Mouse (Mus musculus): ENCODE measurements around the gene Dck. TPM values are rescaled to one million over a fixed set of nuclear protein-coding genes. Genes with fewer than 3 reads are reported as not detected.

Dck gene
- polyA plus RNA-seq, 1 experiment from 2014 or later: 46.8 TPM

GRCm38 (mm10) chr5:88795910-88796584 is 31.3 kb downstream of the Dck start:
- Histone ChIP-seq H3K27me3 (ENCODE audit: insufficient read depth, low read length) (no peaks in the 10 kb centered on the region), H3K9me3 (ENCODE audit: low read length) (no peaks in the 10 kb centered on the region), H3K4me2 (ENCODE audit: low read depth, low read length) (peak overlapping the region; percentile 56), H3K27ac (ENCODE audit: low read depth) (peak overlapping the region; percentile 87), H3K4me1 (ENCODE audit: insufficient read depth) (peaks cover 4% of the 10 kb centered on the region; the same call in 1 of the 2 replicates), H3K36me3 (replicated peaks; ENCODE audit: insufficient read depth, low read length) (no peaks in the 10 kb centered on the region), H3K9ac (replicated peaks) (peak overlapping the region; percentile 27), H3K4me3 (ENCODE audit: low read depth, low read length) (no peak overlapping the region)
- DNase-seq (no peak), ATAC-seq (peak; percentile 37; the same call in 1 of the 2 replicates)
- no peak for TF ChIP-seq CTCF (IDR thresholded peaks at IDR 0.05; ENCODE audit: low read depth)
- no peak for TF ChIP-seq EP300 (IDR thresholded peaks at IDR 0.05; ENCODE audit: low read depth)
- 46% methylated on average over 9 of the region's 9 CpGs for WGBS (ENCODE audit: insufficient replicate concordance)

GRCm38 (mm10) chr5:88796588-88796987 is 31.8 kb downstream of the Dck start:
- Histone ChIP-seq H3K9ac (replicated peaks) (peak overlapping the region; percentile 27), H3K27ac (ENCODE audit: low read depth) (peak overlapping the region; percentile 87), H3K27me3 (ENCODE audit: insufficient read depth, low read length) (no peaks in the 10 kb centered on the region), H3K4me3 (ENCODE audit: low read depth, low read length) (no peak overlapping the region), H3K9me3 (ENCODE audit: low read length) (no peaks in the 10 kb centered on the region), H3K36me3 (replicated peaks; ENCODE audit: insufficient read depth, low read length) (no peaks in the 10 kb centered on the region), H3K4me1 (ENCODE audit: insufficient read depth) (peaks cover 4% of the 10 kb centered on the region; the same call in 1 of the 2 replicates), H3K4me2 (ENCODE audit: low read depth, low read length) (peak overlapping the region; percentile 56)
- TF ChIP-seq EP300 (IDR thresholded peaks at IDR 0.05; ENCODE audit: low read depth) (no peak), CTCF (IDR thresholded peaks at IDR 0.05; ENCODE audit: low read depth) (no peak)
- peak; percentile 51 for DNase-seq
- ATAC-seq: peak; percentile 95
- 52% methylated on average over 11 of the region's 11 CpGs for WGBS (ENCODE audit: insufficient replicate concordance)

GRCm38 (mm10) chr5:88797121-88797520 is 32.3 kb downstream of the Dck start:
- peak; percentile 81 for ATAC-seq
- Histone ChIP-seq H3K4me3 (ENCODE audit: low read depth, low read length) (no peak overlapping the region), H3K9me3 (ENCODE audit: low read length) (no peaks in the 10 kb centered on the region), H3K27ac (ENCODE audit: low read depth) (peak overlapping the region; percentile 87), H3K36me3 (replicated peaks; ENCODE audit: insufficient read depth, low read length) (no peaks in the 10 kb centered on the region), H3K9ac (replicated peaks) (0 out of 2 replicates have a peak overlapping the region, but pooled peaks have one; percentile 26), H3K27me3 (ENCODE audit: insufficient read depth, low read length) (no peaks in the 10 kb centered on the region), H3K4me1 (ENCODE audit: insufficient read depth) (peaks cover 4% of the 10 kb centered on the region; the same call in 1 of the 2 replicates), H3K4me2 (ENCODE audit: low read depth, low read length) (peak overlapping the region; percentile 56; the same call in 1 of the 2 replicates)
- DNase-seq: no peak
- TF ChIP-seq EP300 (IDR thresholded peaks at IDR 0.05; ENCODE audit: low read depth) (0 out of 2 replicates have a peak, but pooled peaks have one; percentile 21), CTCF (IDR thresholded peaks at IDR 0.05; ENCODE audit: low read depth) (no peak)
- 63% methylated on average over 6 of the region's 6 CpGs for WGBS (ENCODE audit: insufficient replicate concordance)

- DNase-seq: no peak
- Histone ChIP-seq H3K27me3 (ENCODE audit: insufficient read depth, low read length) (no peaks in the 10 kb centered on the region), H3K4me2 (ENCODE audit: low read depth, low read length) (no peak overlapping the region), H3K4me3 (ENCODE audit: low read depth, low read length) (no peak overlapping the region), H3K36me3 (replicated peaks; ENCODE audit: insufficient read depth, low read length) (no peaks in the 10 kb centered on the region), H3K9ac (replicated peaks) (no peak overlapping the region), H3K4me1 (ENCODE audit: insufficient read depth) (no peaks in the 10 kb centered on the region), H3K27ac (ENCODE audit: low read depth) (no peak overlapping the region), H3K9me3 (ENCODE audit: low read length) (no peaks in the 10 kb centered on the region)
- WGBS (ENCODE audit: insufficient replicate concordance): 74% methylated on average over 4 of the region's 4 CpGs
- no peak for ATAC-seq
- no peak for TF ChIP-seq CTCF (IDR thresholded peaks at IDR 0.05; ENCODE audit: low read depth)
Observed at GRCm38 (mm10) chr5:88805616-88806015, 40.8 kb downstream of the Dck start.

- Histone ChIP-seq H3K36me3 (replicated peaks; ENCODE audit: insufficient read depth, low read length) (no peaks in the 10 kb centered on the region), H3K27ac (ENCODE audit: low read depth) (no peak overlapping the region), H3K4me2 (ENCODE audit: low read depth, low read length) (no peak overlapping the region), H3K4me1 (ENCODE audit: insufficient read depth) (no peaks in the 10 kb centered on the region), H3K9ac (replicated peaks) (no peak overlapping the region), H3K9me3 (ENCODE audit: low read length) (no peaks in the 10 kb centered on the region), H3K27me3 (ENCODE audit: insufficient read depth, low read length) (no peaks in the 10 kb centered on the region), H3K4me3 (ENCODE audit: low read depth, low read length) (no peak overlapping the region)
- no peak for TF ChIP-seq CTCF (IDR thresholded peaks at IDR 0.05; ENCODE audit: low read depth)
- TF ChIP-seq EP300 (IDR thresholded peaks at IDR 0.05; ENCODE audit: low read depth): no peak
- ATAC-seq: no peak
- WGBS (ENCODE audit: insufficient replicate concordance): 41% methylated on average over 5 of the region's 5 CpGs
- no peak for DNase-seq
Observed at GRCm38 (mm10) chr5:88806278-88806677, 41.5 kb downstream of the Dck start.

- Histone ChIP-seq H3K4me2 (ENCODE audit: low read depth, low read length) (no peak overlapping the region), H3K36me3 (replicated peaks; ENCODE audit: insufficient read depth, low read length) (no peaks in the 10 kb centered on the region), H3K27me3 (ENCODE audit: insufficient read depth, low read length) (no peaks in the 10 kb centered on the region), H3K4me3 (ENCODE audit: low read depth, low read length) (no peak overlapping the region), H3K9ac (replicated peaks) (no peak overlapping the region), H3K27ac (ENCODE audit: low read depth) (no peak overlapping the region), H3K9me3 (ENCODE audit: low read length) (no peaks in the 10 kb centered on the region), H3K4me1 (ENCODE audit: insufficient read depth) (no peaks in the 10 kb centered on the region)
- 39% methylated on average over 9 of the region's 9 CpGs for WGBS (ENCODE audit: insufficient replicate concordance)
- ATAC-seq: no peak
- no peak for DNase-seq
- TF ChIP-seq EP300 (IDR thresholded peaks at IDR 0.05; ENCODE audit: low read depth) (no peak), CTCF (IDR thresholded peaks at IDR 0.05; ENCODE audit: low read depth) (no peak)
Observed at GRCm38 (mm10) chr5:88807342-88807741, 42.5 kb downstream of the Dck start.
